Mouse (Mus musculus): ENCODE data around the gene Fbxo48. TPM values are rescaled to one million over a fixed set of nuclear protein-coding genes. Genes with fewer than 3 reads are reported as not detected.

Gene Fbxo48
- polyA plus RNA-seq (2014; fragmentation: Nextera tagmentation; extraction: Ambion mirVana) = 2.8 and 3.2 TPM in 2 replicates

GRCm38 (mm10) chr11:16950976-16951760, at the start of gene Fbxo48:
Fbxo48 (plus strand) TSS chr11:16951375.
- Histone ChIP-seq H3K4me3 (ENCODE audit: low read depth, low read length) (peak within 1 kb of the TSS; percentile 58), H3K4me2 (ENCODE audit: low read depth, low read length, severe bottlenecking) (peak within 1 kb of the TSS; percentile 79), H3K27me3 (ENCODE audit: control insufficient read depth, insufficient read depth, low read length) (no peaks in the 10 kb centered on the region), H3K36me3 (ENCODE audit: control insufficient read depth, insufficient read depth, low read length) (no peaks in the 10 kb centered on the region), H3K4me1 (replicated peaks; ENCODE audit: control insufficient read depth, insufficient read depth, low read length) (0 out of 2 replicates have a peak, but pooled peaks cover 4% of the 10 kb centered on the region), H3K9me3 (ENCODE audit: control insufficient read depth, low read length) (no peaks in the 10 kb centered on the region), H3K9ac (ENCODE audit: low read length) (peak within 1 kb of the TSS; percentile 72), H3K27ac (ENCODE audit: low read depth, low read length) (peak within 1 kb of the TSS; percentile 70; the same call in 1 of the 2 replicates)
- ATAC-seq (replicated peaks; ENCODE audit: low FRiP score) (peak; percentile 100), DNase-seq (ENCODE audit: low spot score) (peak; percentile 95)
- under 1% methylated on average over 38 of the region's 38 CpGs for WGBS

GRCm38 (mm10) chr11:16904302-16905011, 46.7 kb upstream of the Fbxo48 start:
- Histone ChIP-seq H3K9ac (ENCODE audit: low read length) (no peak overlapping the region), H3K27me3 (ENCODE audit: control insufficient read depth, insufficient read depth, low read length) (no peaks in the 10 kb centered on the region), H3K9me3 (ENCODE audit: control insufficient read depth, low read length) (no peaks in the 10 kb centered on the region), H3K27ac (ENCODE audit: low read depth, low read length) (no peak overlapping the region), H3K4me1 (replicated peaks; ENCODE audit: control insufficient read depth, insufficient read depth, low read length) (no peaks in the 10 kb centered on the region), H3K36me3 (ENCODE audit: control insufficient read depth, insufficient read depth, low read length) (no peaks in the 10 kb centered on the region), H3K4me3 (ENCODE audit: low read depth, low read length) (no peak overlapping the region), H3K4me2 (ENCODE audit: low read depth, low read length, severe bottlenecking) (no peak overlapping the region)
- ATAC-seq (replicated peaks; ENCODE audit: low FRiP score) (no peak), DNase-seq (ENCODE audit: low spot score) (no peak)
- 78% methylated on average over 8 of the region's 8 CpGs for WGBS

DNA sequence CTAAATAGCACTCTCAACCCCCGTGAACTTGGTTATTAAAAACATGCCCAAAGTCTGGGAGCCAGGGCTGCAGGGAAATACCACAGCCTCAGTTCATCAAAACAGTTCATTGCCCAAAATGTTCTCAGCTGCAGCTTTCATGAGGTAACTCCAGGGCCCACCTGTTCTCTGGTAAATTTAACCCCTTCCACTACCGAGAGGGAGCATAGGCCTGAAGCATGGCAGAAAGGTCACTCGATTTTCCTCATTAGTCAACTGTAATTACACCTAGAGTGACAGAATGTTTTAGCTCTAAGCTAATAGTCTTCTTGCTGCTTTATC, 46.2 kb upstream of the Fbxo48 start:
- Histone ChIP-seq H3K27me3 (ENCODE audit: control insufficient read depth, insufficient read depth, low read length) (no peaks in the 10 kb centered on the region), H3K4me3 (ENCODE audit: low read depth, low read length) (no peak overlapping the region), H3K4me1 (replicated peaks; ENCODE audit: control insufficient read depth, insufficient read depth, low read length) (no peaks in the 10 kb centered on the region), H3K4me2 (ENCODE audit: low read depth, low read length, severe bottlenecking) (no peak overlapping the region), H3K27ac (ENCODE audit: low read depth, low read length) (no peak overlapping the region), H3K9ac (ENCODE audit: low read length) (no peak overlapping the region), H3K36me3 (ENCODE audit: control insufficient read depth, insufficient read depth, low read length) (no peaks in the 10 kb centered on the region), H3K9me3 (ENCODE audit: control insufficient read depth, low read length) (no peaks in the 10 kb centered on the region)
- ATAC-seq (replicated peaks; ENCODE audit: low FRiP score) (no peak), DNase-seq (ENCODE audit: low spot score) (no peak)
- 75% methylated on average over 3 of the region's 3 CpGs for WGBS

GRCm38 (mm10) chr11:16906530-16906929, 44.6 kb upstream of the Fbxo48 start:
- Histone ChIP-seq H3K4me3 (ENCODE audit: low read depth, low read length) (no peak overlapping the region), H3K27ac (ENCODE audit: low read depth, low read length) (no peak overlapping the region), H3K36me3 (ENCODE audit: control insufficient read depth, insufficient read depth, low read length) (no peaks in the 10 kb centered on the region), H3K4me2 (ENCODE audit: low read depth, low read length, severe bottlenecking) (no peak overlapping the region), H3K9me3 (ENCODE audit: control insufficient read depth, low read length) (no peaks in the 10 kb centered on the region), H3K4me1 (replicated peaks; ENCODE audit: control insufficient read depth, insufficient read depth, low read length) (no peaks in the 10 kb centered on the region), H3K27me3 (ENCODE audit: control insufficient read depth, insufficient read depth, low read length) (no peaks in the 10 kb centered on the region), H3K9ac (ENCODE audit: low read length) (no peak overlapping the region)
- DNase-seq (ENCODE audit: low spot score) = no peak
- ATAC-seq (replicated peaks; ENCODE audit: low FRiP score) = no peak
- 86% methylated on average over 2 of the region's 2 CpGs for WGBS

- H3K4me1 ChIP-seq (replicated peaks; ENCODE audit: control insufficient read depth, insufficient read depth, low read length) = no peaks in the 10 kb centered on the region
- no peak overlapping the region for H3K9ac ChIP-seq (ENCODE audit: low read length)
- DNase-seq (ENCODE audit: low spot score) (no peak), ATAC-seq (replicated peaks; ENCODE audit: low FRiP score) (no peak)
- 100% methylated on average over 1 of the region's 1 CpGs for WGBS
- no peak overlapping the region for H3K4me2 ChIP-seq (ENCODE audit: low read depth, low read length, severe bottlenecking)
- H3K9me3 ChIP-seq (ENCODE audit: control insufficient read depth, low read length) = no peaks in the 10 kb centered on the region
- no peak overlapping the region for H3K27ac ChIP-seq (ENCODE audit: low read depth, low read length)
- H3K36me3 ChIP-seq (ENCODE audit: control insufficient read depth, insufficient read depth, low read length) = no peaks in the 10 kb centered on the region
- no peak overlapping the region for H3K4me3 ChIP-seq (ENCODE audit: low read depth, low read length)
- no peaks in the 10 kb centered on the region for H3K27me3 ChIP-seq (ENCODE audit: control insufficient read depth, insufficient read depth, low read length)
These were observed 43.6 kb upstream of the Fbxo48 start for GRCm38 (mm10) chr11:16907517-16908129.

DNA sequence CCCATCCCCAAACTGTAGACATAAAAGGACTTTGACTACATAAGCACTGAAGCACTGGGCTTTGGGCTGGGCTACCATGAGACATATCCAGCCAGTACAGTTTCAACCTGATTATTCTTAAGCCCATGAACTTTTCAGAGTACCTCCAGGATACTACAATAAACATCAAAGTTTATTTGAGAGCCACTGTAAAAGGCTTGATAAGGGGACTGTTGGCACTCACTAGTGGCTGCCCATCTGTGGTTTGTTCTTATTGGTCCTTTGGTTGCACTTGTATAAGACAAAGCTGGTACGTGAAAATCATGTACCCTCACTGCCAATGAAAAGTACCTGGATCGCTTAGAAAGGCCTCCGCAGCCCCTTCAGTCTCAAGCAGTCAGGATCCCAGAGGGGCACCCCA, 36.4 kb upstream of the Fbxo48 start:
- Histone ChIP-seq H3K4me3 (ENCODE audit: low read depth, low read length) (no peak overlapping the region), H3K9me3 (ENCODE audit: control insufficient read depth, low read length) (no peaks in the 10 kb centered on the region), H3K27me3 (ENCODE audit: control insufficient read depth, insufficient read depth, low read length) (no peaks in the 10 kb centered on the region), H3K36me3 (ENCODE audit: control insufficient read depth, insufficient read depth, low read length) (no peaks in the 10 kb centered on the region), H3K27ac (ENCODE audit: low read depth, low read length) (no peak overlapping the region), H3K9ac (ENCODE audit: low read length) (no peak overlapping the region), H3K4me2 (ENCODE audit: low read depth, low read length, severe bottlenecking) (no peak overlapping the region), H3K4me1 (replicated peaks; ENCODE audit: control insufficient read depth, insufficient read depth, low read length) (no peaks in the 10 kb centered on the region)
- DNase-seq (ENCODE audit: low spot score) (no peak), ATAC-seq (replicated peaks; ENCODE audit: low FRiP score) (no peak)
- 72% methylated on average over 3 of the region's 3 CpGs for WGBS

DNA sequence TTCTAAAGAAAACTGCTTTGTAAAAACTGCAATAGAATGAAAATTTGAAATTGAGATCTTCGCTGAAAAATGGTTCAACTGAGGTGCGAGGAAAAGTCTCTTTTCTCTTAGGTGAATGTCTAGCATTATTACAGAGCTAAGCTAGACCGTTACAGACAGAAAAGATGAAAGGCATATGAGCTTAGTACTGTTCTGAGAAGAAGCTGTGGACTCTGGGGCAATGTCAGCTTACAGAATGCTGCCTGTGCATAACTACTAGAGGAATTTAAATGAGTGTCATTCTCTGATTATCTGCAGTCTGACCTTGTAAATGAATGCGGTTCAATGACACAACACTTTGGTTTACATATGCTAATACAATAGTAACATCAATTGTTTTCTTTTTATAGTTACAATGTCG, 35.3 kb upstream of the Fbxo48 start:
- no peak overlapping the region for H3K4me2 ChIP-seq (ENCODE audit: low read depth, low read length, severe bottlenecking)
- H3K27ac ChIP-seq (ENCODE audit: low read depth, low read length) = no peak overlapping the region
- no peaks in the 10 kb centered on the region for H3K4me1 ChIP-seq (replicated peaks; ENCODE audit: control insufficient read depth, insufficient read depth, low read length)
- 69% methylated on average over 5 of the region's 5 CpGs for WGBS
- no peaks in the 10 kb centered on the region for H3K36me3 ChIP-seq (ENCODE audit: control insufficient read depth, insufficient read depth, low read length)
- H3K9me3 ChIP-seq (ENCODE audit: control insufficient read depth, low read length) = no peaks in the 10 kb centered on the region
- no peak for ATAC-seq (replicated peaks; ENCODE audit: low FRiP score)
- no peak overlapping the region for H3K9ac ChIP-seq (ENCODE audit: low read length)
- H3K4me3 ChIP-seq (ENCODE audit: low read depth, low read length) = no peak overlapping the region
- no peaks in the 10 kb centered on the region for H3K27me3 ChIP-seq (ENCODE audit: control insufficient read depth, insufficient read depth, low read length)
- no peak for DNase-seq (ENCODE audit: low spot score)

- H3K27me3 ChIP-seq (ENCODE audit: control insufficient read depth, insufficient read depth, low read length) = no peaks in the 10 kb centered on the region
- no peak overlapping the region for H3K27ac ChIP-seq (ENCODE audit: low read depth, low read length)
- no peak overlapping the region for H3K4me3 ChIP-seq (ENCODE audit: low read depth, low read length)
- no peak for ATAC-seq (replicated peaks; ENCODE audit: low FRiP score)
- H3K4me2 ChIP-seq (ENCODE audit: low read depth, low read length, severe bottlenecking) = no peak overlapping the region
- 98% methylated on average over 2 of the region's 2 CpGs for WGBS
- no peak for DNase-seq (ENCODE audit: low spot score)
- H3K4me1 ChIP-seq (replicated peaks; ENCODE audit: control insufficient read depth, insufficient read depth, low read length) = no peaks in the 10 kb centered on the region
- no peak overlapping the region for H3K9ac ChIP-seq (ENCODE audit: low read length)
- H3K9me3 ChIP-seq (ENCODE audit: control insufficient read depth, low read length) = no peaks in the 10 kb centered on the region
- H3K36me3 ChIP-seq (ENCODE audit: control insufficient read depth, insufficient read depth, low read length) = no peaks in the 10 kb centered on the region
These were observed 33.7 kb upstream of the Fbxo48 start for GRCm38 (mm10) chr11:16917512-16917911.

Measured in forebrain, embryonic 11.5 days (tissue).